Mouse (Mus musculus) hindbrain, embryonic 14.5 days (tissue): Measurements from ENCODE around the gene Nrp2. TPM values are rescaled to one million over a fixed set of nuclear protein-coding genes. Genes with fewer than 3 reads are reported as not detected.

Source experiments
- ATAC-seq: fragments of 200-750 bp; cut with Nextera tagmentation; 2 replicates; pipeline ENCODE4 v1.8.0; 2017; ENCODE audit warnings: moderate number of reproducible peaks, mild to moderate bottlenecking, moderate TSS enrichment, moderate library complexity; ENCODE audit not compliant: low FRiP score
- DNase-seq: peaks from one replicate; pipeline ENCODE4 v3.0.0-alpha.2; 2015; ENCODE audit warnings: low spot score
- H3K27ac ChIP-seq: fragments of 300-500 bp; sonication (generic); 2 replicates; pipeline ENCODE4 v1.5.1; 2014; ENCODE audit warnings: mild to moderate bottlenecking, moderate library complexity
- H3K27me3 ChIP-seq: fragments of 300-500 bp; sonication (generic); 2 replicates; pipeline ENCODE4 v1.6.1; 2014; ENCODE audit warnings: mild to moderate bottlenecking, low read length, mixed read lengths; ENCODE audit not compliant: control insufficient read depth, insufficient read depth
- H3K36me3 ChIP-seq: fragments of 300-500 bp; sonication (generic); replicated peaks from 2 replicates; pipeline ENCODE4 v1.6.1; 2014; ENCODE audit not compliant: control insufficient read depth, insufficient read depth
- H3K4me1 ChIP-seq: fragments of 300-500 bp; sonication (generic); replicated peaks from 2 replicates; pipeline ENCODE4 v1.6.1; 2014; ENCODE audit warnings: antibody characterized with exemption, low read length, mixed read lengths; ENCODE audit not compliant: control insufficient read depth, insufficient read depth
- H3K4me2 ChIP-seq: fragments of 300-500 bp; sonication (generic); replicated peaks from 2 replicates; pipeline ENCODE4 v1.6.1; 2014; ENCODE audit warnings: mild to moderate bottlenecking, moderate library complexity
- H3K4me3 ChIP-seq: fragments of 300-500 bp; sonication (generic); replicated peaks from 2 replicates; pipeline ENCODE4 v1.5.1; 2014; ENCODE audit warnings: mild to moderate bottlenecking, low read length
- H3K9ac ChIP-seq: fragments of 300-500 bp; sonication (generic); 2 replicates; pipeline ENCODE4 v1.6.1; 2014
- H3K9me3 ChIP-seq: fragments of 300-500 bp; sonication (generic); 2 replicates; pipeline ENCODE4 v1.6.1; 2016; ENCODE audit warnings: low read length; ENCODE audit not compliant: control insufficient read depth
- WGBS: fragments of 180-500 bp; shearing (Covaris S2); extraction: QIAGEN DNeasy Blood & Tissue Kit; methylation state at CpG from one replicate; pipeline ENCODE4 v1.1.7; 2014; 5-methylcytosine and 5-hydroxymethylcytosine counted together
- polyA plus RNA-seq: library from polyadenylated mRNA; unstranded; fragments of >200 nt; fragmentation: Nextera tagmentation; extraction: Ambion mirVana; gene quantifications from 2 replicates; pipeline ENCODE4 v1.2.1, GENCODE M21; 2014

The Nrp2 gene
- polyA plus RNA-seq, 1 experiment from 2014 or later, result 34.5 TPM

DNA sequence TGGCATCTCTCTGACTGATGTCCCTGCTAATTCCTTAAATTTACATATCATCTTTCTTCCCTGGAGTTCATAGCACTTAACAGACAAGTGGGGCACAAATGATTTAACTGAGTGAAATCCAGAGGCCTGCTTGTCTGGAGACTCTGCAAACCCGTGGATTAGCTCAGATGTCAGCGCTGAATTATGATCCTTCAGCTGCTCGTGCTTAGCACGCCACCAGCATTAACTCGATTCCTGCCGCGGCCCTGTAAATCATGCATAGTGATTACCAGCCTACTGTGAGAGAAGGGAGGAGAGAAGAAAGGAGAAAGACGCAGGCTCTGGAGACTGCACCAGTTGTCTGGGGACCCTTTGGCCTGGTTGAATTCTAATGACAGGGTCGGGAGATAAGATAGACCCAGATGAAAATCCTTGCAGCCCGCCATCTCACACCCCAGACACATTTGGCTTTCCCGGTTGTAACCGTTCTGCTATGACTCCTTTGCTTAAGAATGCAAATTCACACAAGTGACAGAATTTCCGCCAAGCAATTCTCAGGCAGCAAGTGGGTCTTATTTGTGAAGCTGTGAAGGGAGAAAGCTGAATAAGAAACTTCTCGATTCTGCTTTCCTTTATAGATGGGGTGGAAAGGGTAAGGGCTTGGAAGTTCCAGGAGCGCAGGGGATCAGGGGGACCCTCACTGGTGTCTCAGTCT, 77.1 kb downstream of the Nrp2 start:
- Histone ChIP-seq H3K9ac (no peak overlapping the region; the same call in 1 of the 2 replicates), H3K4me3 (no peak overlapping the region), H3K36me3 (peaks cover 36% of the 10 kb centered on the region), H3K4me1 (peaks cover 24% of the 10 kb centered on the region), H3K4me2 (no peak overlapping the region), H3K27ac (peak overlapping the region; percentile 65), H3K27me3 (no peaks in the 10 kb centered on the region), H3K9me3 (no peaks in the 10 kb centered on the region)
- peak; percentile 55 for DNase-seq
- ATAC-seq, result 0 out of 2 replicates have a peak, but pooled peaks have one; percentile 35
- 25% methylated on average over 15 of the region's 15 CpGs for WGBS

DNA sequence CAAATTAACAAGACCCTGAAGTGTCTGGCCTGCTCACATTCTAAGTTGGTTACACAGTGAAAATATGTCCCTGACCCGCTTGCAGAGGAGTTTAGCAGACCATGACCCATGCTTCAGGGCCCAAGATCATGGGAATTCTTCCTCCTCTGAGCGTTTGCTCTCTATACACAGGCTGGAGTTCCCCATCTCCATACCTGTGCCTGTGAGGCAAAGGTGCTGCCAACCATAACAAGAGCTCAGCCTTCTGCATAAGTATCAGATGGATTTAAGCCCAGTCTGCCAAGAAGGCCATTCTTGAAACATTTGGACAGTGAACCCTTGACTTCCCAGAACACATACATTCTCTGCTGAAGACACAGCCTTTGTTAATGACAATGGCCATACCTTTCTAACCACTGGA, 79.1 kb downstream of the Nrp2 start:
- peaks cover 27% of the 10 kb centered on the region for H3K4me1 ChIP-seq
- WGBS, result 88% methylated on average over 2 of the region's 2 CpGs
- DNase-seq (no peak), ATAC-seq (no peak)
- H3K27me3 ChIP-seq, result no peaks in the 10 kb centered on the region
- no peaks in the 10 kb centered on the region for H3K9me3 ChIP-seq
- H3K9ac ChIP-seq, result no peak overlapping the region
- H3K4me2 ChIP-seq, result no peak overlapping the region
- peaks cover 46% of the 10 kb centered on the region for H3K36me3 ChIP-seq
- no peak overlapping the region for H3K27ac ChIP-seq
- no peak overlapping the region for H3K4me3 ChIP-seq

GRCm38 (mm10) chr1:62782573-62782972, 79.5 kb downstream of the Nrp2 start:
- H3K27ac ChIP-seq, result no peak overlapping the region
- no peak for ATAC-seq
- no peak overlapping the region for H3K9ac ChIP-seq
- H3K9me3 ChIP-seq, result no peaks in the 10 kb centered on the region
- no peak overlapping the region for H3K4me3 ChIP-seq
- no peak overlapping the region for H3K4me2 ChIP-seq
- no peak for DNase-seq
- H3K36me3 ChIP-seq, result peaks cover 46% of the 10 kb centered on the region
- peaks cover 25% of the 10 kb centered on the region for H3K4me1 ChIP-seq
- no peaks in the 10 kb centered on the region for H3K27me3 ChIP-seq

- H3K4me1 ChIP-seq, result peaks cover 22% of the 10 kb centered on the region
- ATAC-seq (0 out of 2 replicates have a peak, but pooled peaks have one; percentile 53), DNase-seq (peak; percentile 65)
- no peaks in the 10 kb centered on the region for H3K27me3 ChIP-seq
- 49% methylated on average over 18 of the region's 18 CpGs for WGBS
- H3K9ac ChIP-seq, result 0 out of 2 replicates have a peak overlapping the region, but pooled peaks have one; percentile 5
- H3K4me3 ChIP-seq, result no peak overlapping the region
- H3K27ac ChIP-seq, result peak overlapping the region; percentile 56
- no peak overlapping the region; the same call in 1 of the 2 replicates for H3K4me2 ChIP-seq
- no peaks in the 10 kb centered on the region for H3K9me3 ChIP-seq
- H3K36me3 ChIP-seq, result peaks cover 50% of the 10 kb centered on the region
Observed at GRCm38 (mm10) chr1:62783354-62784083, 80.4 kb downstream of the Nrp2 start.

- Histone ChIP-seq H3K27me3 (no peaks in the 10 kb centered on the region), H3K4me2 (no peak overlapping the region), H3K9ac (no peak overlapping the region), H3K4me1 (peaks cover 22% of the 10 kb centered on the region), H3K36me3 (peaks cover 50% of the 10 kb centered on the region), H3K9me3 (no peaks in the 10 kb centered on the region), H3K4me3 (no peak overlapping the region), H3K27ac (peak overlapping the region; percentile 56)
- DNase-seq (peak; percentile 64), ATAC-seq (peak; percentile 57; the same call in 1 of the 2 replicates)
- 50% methylated on average over 5 of the region's 5 CpGs for WGBS
Observed at GRCm38 (mm10) chr1:62784084-62784392, 81.0 kb downstream of the Nrp2 start.

DNA sequence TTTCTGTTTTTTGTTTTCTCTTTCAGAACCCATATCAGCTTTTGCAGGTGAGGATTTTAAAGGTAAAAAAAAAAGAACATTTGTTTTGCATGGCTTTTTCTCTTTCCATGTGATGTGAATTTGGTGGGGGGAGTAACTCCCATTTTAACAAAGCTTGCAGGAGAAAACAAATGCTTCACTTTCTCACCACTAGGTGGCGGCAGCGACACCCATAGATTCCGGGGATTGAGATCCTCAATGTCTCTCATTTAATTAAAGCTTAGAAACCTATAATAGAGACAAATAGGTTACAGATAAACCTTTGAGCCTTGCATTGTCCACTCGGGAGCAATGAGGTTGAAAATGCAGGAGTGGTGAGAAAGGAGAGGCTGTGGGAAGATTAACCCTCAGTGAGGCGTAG, 83.2 kb downstream of the Nrp2 start:
- ATAC-seq, result no peak
- 19% methylated on average over 5 of the region's 5 CpGs for WGBS
- Histone ChIP-seq H3K4me2 (no peak overlapping the region), H3K27me3 (no peaks in the 10 kb centered on the region), H3K27ac (no peak overlapping the region), H3K9ac (no peak overlapping the region), H3K9me3 (no peaks in the 10 kb centered on the region), H3K36me3 (peaks cover 41% of the 10 kb centered on the region), H3K4me1 (peaks cover 15% of the 10 kb centered on the region), H3K4me3 (no peak overlapping the region)
- peak; percentile 86 for DNase-seq

DNA sequence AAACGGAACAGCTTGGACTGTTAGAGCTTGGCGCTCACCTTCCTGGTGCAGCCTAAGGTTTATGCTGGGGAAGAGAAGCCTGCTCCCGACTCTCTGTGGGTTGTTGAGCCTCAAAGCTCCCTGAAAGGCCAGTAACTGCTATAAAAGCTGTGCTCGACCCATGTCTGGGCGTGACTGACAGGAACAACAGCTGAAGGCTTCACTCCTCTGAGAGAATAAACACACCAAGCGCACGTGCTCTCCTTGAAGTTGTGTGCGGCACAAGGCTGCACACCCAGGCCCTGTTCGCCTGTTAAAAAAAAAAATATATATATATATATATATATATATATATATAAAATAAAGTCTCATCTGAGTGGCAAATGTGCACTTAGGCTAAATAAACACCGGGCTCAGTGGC, 84.5 kb downstream of the Nrp2 start:
- Histone ChIP-seq H3K9ac (no peak overlapping the region), H3K36me3 (peaks cover 31% of the 10 kb centered on the region)
- 81% methylated on average over 10 of the region's 10 CpGs for WGBS

GRCm38 (mm10) chr1:62794223-62794895, 91.3 kb downstream of the Nrp2 start:
- H3K36me3 ChIP-seq, result peaks cover 7% of the 10 kb centered on the region; the same call in 1 of the 2 replicates
- H3K4me2 ChIP-seq, result peak overlapping the region; percentile 40
- H3K4me1 ChIP-seq, result peaks cover 21% of the 10 kb centered on the region
- no peaks in the 10 kb centered on the region for H3K27me3 ChIP-seq
- DNase-seq (peak; percentile 81), ATAC-seq (peak; percentile 68; the same call in 1 of the 2 replicates)
- no peaks in the 10 kb centered on the region for H3K9me3 ChIP-seq
- H3K9ac ChIP-seq, result no peak overlapping the region
- H3K27ac ChIP-seq, result peak overlapping the region; percentile 44
- no peak overlapping the region for H3K4me3 ChIP-seq
- WGBS, result 22% methylated on average over 19 of the region's 19 CpGs

More for the DNA sequence above, 84.5 kb downstream of the Nrp2 start:
- Histone ChIP-seq H3K4me2 (no peak overlapping the region), H3K9me3 (no peaks in the 10 kb centered on the region), H3K4me3 (no peak overlapping the region), H3K27me3 (no peaks in the 10 kb centered on the region), H3K4me1 (peaks cover 15% of the 10 kb centered on the region), H3K27ac (no peak overlapping the region)
- ATAC-seq (no peak), DNase-seq (no peak)

DNA sequence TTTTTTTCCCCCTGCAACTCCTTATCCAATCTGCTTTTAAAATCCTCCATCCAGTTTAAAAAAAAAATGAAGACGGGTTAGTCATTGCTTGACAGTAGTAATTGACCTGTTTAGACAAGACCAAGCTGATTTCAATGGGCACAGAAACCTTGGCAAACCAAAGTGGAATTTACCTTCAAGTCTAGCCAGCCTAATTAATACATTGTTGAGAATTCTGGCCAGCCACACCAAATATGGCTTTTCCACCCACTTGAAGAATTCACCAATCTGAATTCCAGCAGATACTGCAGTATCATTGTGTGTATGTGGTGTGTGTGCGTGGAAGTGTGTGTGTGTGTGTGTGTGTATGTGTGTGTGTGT, 91.8 kb downstream of the Nrp2 start:
- Histone ChIP-seq H3K27me3 (no peaks in the 10 kb centered on the region), H3K27ac (peak overlapping the region; percentile 44), H3K4me2 (peak overlapping the region; percentile 40), H3K4me3 (no peak overlapping the region), H3K36me3 (peaks cover 7% of the 10 kb centered on the region; the same call in 1 of the 2 replicates), H3K9me3 (no peaks in the 10 kb centered on the region), H3K9ac (no peak overlapping the region), H3K4me1 (peaks cover 21% of the 10 kb centered on the region)
- DNase-seq (no peak), ATAC-seq (0 out of 2 replicates have a peak, but pooled peaks have one; percentile 47)
- 46% methylated on average over 2 of the region's 2 CpGs for WGBS
